Mouse (Mus musculus): ENCODE results near the gene Gfi1b. TPM values are rescaled to one million over a fixed set of nuclear protein-coding genes. Genes with fewer than 3 reads are reported as not detected.
A peak's percentile ranks its signal among the peaks of the same experiment; 100 is the strongest.

Gene Gfi1b
- polyA plus RNA-seq, 1 experiment from 2014 or later: 0.51 TPM

DNA sequence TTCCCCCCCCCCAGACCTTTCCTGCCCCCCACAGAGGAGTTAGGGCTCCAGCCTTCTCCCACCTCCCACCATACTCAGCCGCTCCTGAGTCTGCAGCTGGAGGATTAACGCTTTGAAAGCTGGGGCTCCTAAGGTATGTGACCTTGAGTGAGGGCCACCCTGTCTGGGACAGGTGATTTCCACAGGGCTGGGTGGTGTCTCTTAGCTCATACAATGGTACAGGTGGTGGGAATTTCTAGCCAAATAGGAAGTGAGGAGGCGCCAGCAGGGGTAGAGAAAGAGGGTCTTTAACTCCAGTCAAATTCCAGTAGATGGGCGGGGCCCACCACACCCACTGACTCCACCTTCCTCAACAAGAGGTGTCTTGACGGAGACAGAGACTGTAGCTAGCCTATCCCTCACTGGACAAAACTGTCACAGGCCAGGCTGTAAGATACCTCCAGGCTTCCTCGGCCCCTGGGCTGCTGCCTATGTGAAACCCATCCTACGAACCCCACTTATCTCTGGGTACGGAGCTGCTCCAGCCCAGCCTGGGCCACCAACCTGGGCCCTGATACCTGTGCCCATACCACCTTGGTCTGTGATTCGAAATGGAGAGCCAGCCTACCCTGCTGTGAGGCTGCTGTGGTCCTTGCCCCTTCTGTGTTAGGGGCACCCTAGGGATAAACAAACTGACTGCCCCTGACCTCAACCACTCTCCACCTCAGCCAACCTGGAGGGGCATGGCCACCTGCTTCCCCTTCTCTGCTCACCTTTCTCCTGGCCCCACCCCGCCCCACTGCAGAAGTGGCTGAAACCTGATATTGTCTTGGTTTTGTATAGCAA is 14.2 kb downstream of the Gfi1b start:
- H3K4me1 ChIP-seq (ENCODE audit: insufficient read depth): no peaks in the 10 kb centered on the region
- no peak for TF ChIP-seq CTCF (IDR thresholded peaks at IDR 0.05; ENCODE audit: low read depth)
- H3K9me3 ChIP-seq (ENCODE audit: low read depth, low read length): no peaks in the 10 kb centered on the region
- WGBS: 42% methylated on average over 10 of the region's 10 CpGs
- peak; percentile 31; the same call in 1 of the 2 replicates for ATAC-seq (ENCODE audit: insufficient read depth)
- H3K9ac ChIP-seq: no peak overlapping the region
- H3K4me2 ChIP-seq: no peak overlapping the region
- no peak overlapping the region for H3K27ac ChIP-seq (ENCODE audit: low read depth)
- H3K27me3 ChIP-seq (ENCODE audit: insufficient read depth, low read length): no peaks in the 10 kb centered on the region
- H3K4me3 ChIP-seq (ENCODE audit: low read depth, low read length): no peak overlapping the region
- H3K36me3 ChIP-seq (ENCODE audit: insufficient read depth): no peaks in the 10 kb centered on the region
- no peak for DNase-seq

DNA sequence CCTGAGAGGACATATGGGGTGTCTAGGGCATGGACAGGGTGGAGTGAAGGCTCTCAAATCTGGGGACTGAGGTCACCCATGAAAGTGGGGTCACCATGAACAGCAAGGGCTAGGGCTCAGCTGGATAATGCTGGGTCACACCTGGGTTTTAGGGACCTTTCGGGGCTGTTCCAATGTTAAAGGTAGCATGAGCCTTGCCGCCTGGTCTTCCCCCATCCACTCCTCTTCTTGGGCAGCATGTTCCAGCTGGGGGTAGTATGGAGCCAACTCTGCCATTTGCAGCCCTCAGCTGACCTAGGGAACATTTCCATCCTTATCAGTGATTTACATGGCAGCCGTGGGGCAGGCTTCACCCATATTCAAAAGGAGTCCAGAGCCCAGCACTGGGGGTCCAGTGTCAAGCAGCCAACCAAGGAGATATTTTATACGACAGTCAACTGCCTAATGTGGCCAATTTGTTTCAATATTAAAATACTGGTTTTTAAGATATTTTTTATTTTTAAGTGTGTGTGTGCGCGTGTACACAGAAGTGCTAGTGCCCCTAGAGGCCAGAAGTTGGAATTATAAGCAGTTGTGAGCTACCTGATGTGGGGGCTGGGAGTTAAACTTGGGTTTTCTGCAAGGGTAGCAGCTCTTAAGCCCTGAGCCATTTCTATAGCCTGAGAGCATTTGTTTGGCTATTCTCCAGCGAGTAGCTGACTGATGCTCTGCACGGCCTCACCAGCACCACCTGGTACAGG is 15.0 kb downstream of the Gfi1b start:
- WGBS: 58% methylated on average over 8 of the region's 8 CpGs
- Histone ChIP-seq H3K9me3 (ENCODE audit: low read depth, low read length) (no peaks in the 10 kb centered on the region), H3K36me3 (ENCODE audit: insufficient read depth) (no peaks in the 10 kb centered on the region), H3K4me2 (no peak overlapping the region), H3K9ac (no peak overlapping the region), H3K4me3 (ENCODE audit: low read depth, low read length) (no peak overlapping the region), H3K27ac (ENCODE audit: low read depth) (no peak overlapping the region), H3K4me1 (ENCODE audit: insufficient read depth) (no peaks in the 10 kb centered on the region), H3K27me3 (ENCODE audit: insufficient read depth, low read length) (no peaks in the 10 kb centered on the region)
- TF ChIP-seq CTCF (IDR thresholded peaks at IDR 0.05; ENCODE audit: low read depth): peak; percentile 48
- ATAC-seq (ENCODE audit: insufficient read depth): no peak
- DNase-seq: peak; percentile 47

DNA sequence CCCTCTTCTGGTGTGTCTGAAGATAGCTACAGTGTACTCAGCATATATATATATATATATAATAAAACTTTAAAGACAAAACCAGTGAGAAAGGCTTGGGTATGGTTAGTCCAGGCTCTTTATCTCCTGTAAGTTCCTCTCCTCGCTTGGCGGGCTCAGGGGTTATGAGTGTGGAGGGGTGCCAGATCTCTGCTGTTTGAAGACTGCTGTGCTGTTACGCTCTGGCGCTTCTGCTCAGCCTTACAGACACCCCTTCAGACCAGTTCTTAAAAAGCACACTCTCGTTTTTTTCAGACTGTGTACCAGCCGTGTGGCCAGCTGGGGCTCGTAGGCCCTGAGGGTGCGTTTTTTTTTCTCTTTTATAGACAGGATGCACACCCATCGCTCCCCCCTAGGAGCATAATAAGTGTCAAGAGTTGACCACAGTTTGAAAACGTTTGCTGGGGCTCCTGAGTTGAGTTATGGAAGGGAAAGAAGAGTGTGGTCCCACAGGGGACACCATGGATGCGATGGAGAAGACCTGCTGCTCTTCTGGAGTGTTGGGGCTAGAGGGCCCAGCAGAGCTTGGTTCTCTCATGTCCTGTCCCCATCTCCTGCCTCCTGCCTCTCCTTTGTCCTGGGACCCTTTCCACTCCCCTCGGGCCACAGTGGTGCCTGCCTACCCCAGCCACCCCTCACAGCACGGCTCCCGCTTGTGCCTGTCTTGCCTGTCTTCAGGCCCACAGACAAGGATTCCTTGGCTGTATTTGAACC is 15.8 kb downstream of the Gfi1b start:
- H3K4me2 ChIP-seq: no peak overlapping the region
- no peaks in the 10 kb centered on the region for H3K36me3 ChIP-seq (ENCODE audit: insufficient read depth)
- H3K4me3 ChIP-seq (ENCODE audit: low read depth, low read length): no peak overlapping the region
- no peak for TF ChIP-seq CTCF (IDR thresholded peaks at IDR 0.05; ENCODE audit: low read depth)
- DNase-seq (no peak), ATAC-seq (ENCODE audit: insufficient read depth) (no peak)
- no peaks in the 10 kb centered on the region for H3K27me3 ChIP-seq (ENCODE audit: insufficient read depth, low read length)
- no peak overlapping the region for H3K9ac ChIP-seq
- no peak overlapping the region for H3K27ac ChIP-seq (ENCODE audit: low read depth)
- no peaks in the 10 kb centered on the region for H3K9me3 ChIP-seq (ENCODE audit: low read depth, low read length)
- H3K4me1 ChIP-seq (ENCODE audit: insufficient read depth): no peaks in the 10 kb centered on the region
- WGBS: 63% methylated on average over 14 of the region's 14 CpGs

DNA sequence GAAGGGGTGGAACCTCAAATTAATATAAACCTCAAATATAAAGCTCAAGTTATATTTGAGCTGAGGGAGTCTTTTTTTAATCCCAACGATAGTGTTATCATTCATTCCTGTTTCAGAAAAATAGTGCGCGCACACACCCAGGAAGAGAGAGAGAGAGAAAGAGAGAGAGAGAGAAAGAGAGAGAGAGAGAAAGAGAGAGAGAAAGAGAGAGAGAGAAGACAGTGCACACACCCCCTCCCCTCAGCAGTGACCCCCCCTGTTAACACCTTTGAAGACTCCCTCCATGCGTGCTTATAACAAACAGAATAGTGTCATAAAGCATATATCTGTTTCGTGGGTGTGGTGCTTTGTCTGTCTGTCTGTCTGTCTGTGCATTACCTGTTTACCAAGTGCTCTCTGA is 18.2 kb downstream of the Gfi1b start:
- Histone ChIP-seq H3K9me3 (ENCODE audit: low read depth, low read length) (no peaks in the 10 kb centered on the region), H3K4me3 (ENCODE audit: low read depth, low read length) (no peak overlapping the region), H3K36me3 (ENCODE audit: insufficient read depth) (no peaks in the 10 kb centered on the region), H3K9ac (no peak overlapping the region), H3K4me1 (ENCODE audit: insufficient read depth) (no peaks in the 10 kb centered on the region), H3K27ac (ENCODE audit: low read depth) (no peak overlapping the region), H3K27me3 (ENCODE audit: insufficient read depth, low read length) (no peaks in the 10 kb centered on the region), H3K4me2 (no peak overlapping the region)
- no peak for TF ChIP-seq CTCF (IDR thresholded peaks at IDR 0.05; ENCODE audit: low read depth)
- ATAC-seq (ENCODE audit: insufficient read depth) (no peak), DNase-seq (no peak)
- WGBS: 82% methylated on average over 5 of the region's 5 CpGs

DNA sequence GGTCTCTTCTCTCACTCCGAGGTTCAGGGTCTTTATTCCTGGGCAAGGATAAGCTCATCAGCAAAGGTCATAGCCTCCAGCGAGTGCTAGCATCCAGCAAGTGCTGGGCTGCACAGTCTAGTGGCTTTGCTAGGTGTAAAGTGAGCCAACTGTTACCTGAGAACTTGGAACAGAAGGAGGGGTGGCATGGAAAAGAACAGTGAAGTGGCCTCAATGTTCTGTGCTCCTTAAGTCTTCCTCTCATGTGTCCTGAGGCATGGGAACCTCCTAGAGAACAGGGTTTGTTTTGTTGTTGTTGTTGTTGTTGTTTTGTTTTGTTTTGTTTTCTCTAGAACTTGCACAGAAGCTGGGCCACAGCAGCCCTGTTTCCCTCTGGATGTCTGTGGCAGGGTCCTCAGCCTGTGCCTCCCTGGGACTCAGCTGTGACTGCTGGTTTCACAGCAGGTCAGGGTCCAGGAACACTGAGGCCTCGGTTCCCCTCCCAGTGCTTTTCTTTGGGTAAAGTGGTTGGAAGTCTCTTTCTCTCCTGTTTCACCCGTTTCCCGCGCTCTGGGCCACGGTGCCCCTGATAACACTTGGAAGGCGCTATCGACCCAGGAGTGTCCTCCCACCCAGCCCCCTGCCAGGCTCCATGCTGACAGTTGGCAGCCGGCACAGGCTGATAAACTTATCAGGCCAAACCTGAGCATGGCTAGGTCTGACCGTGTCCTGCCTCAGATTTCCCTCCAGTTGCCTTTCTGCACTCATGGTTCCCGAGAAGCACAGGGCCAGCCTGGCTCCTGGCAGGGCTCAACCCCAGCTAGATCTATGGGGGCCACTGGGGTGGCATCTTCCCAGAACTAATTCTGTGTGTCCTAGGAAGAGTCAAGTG is 19.8 kb downstream of the Gfi1b start:
- Histone ChIP-seq H3K27me3 (ENCODE audit: insufficient read depth, low read length) (no peaks in the 10 kb centered on the region), H3K4me1 (ENCODE audit: insufficient read depth) (no peaks in the 10 kb centered on the region), H3K4me3 (ENCODE audit: low read depth, low read length) (no peak overlapping the region), H3K9ac (no peak overlapping the region), H3K36me3 (ENCODE audit: insufficient read depth) (no peaks in the 10 kb centered on the region), H3K27ac (ENCODE audit: low read depth) (no peak overlapping the region), H3K9me3 (ENCODE audit: low read depth, low read length) (no peaks in the 10 kb centered on the region), H3K4me2 (no peak overlapping the region)
- 41% methylated on average over 12 of the region's 12 CpGs for WGBS
- no peak for TF ChIP-seq CTCF (IDR thresholded peaks at IDR 0.05; ENCODE audit: low read depth)
- DNase-seq: no peak
- peak; percentile 41; the same call in 1 of the 2 replicates for ATAC-seq (ENCODE audit: insufficient read depth)

DNA sequence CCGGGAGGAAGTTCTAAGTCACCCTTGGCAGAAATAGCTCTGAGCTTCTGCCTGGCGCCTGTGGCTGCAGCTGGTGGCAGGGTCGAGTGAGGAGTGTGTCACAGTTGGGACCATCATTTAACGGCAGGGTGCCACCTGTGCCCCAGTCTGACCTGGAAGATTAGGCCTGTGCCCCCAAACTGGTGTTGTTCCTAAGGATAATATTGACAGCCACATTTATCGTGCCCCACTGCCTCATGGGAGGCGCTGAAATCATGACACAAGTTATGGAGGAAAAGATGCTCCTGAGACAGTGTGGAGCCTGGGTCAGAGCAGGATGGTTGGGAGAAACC is 22.2 kb downstream of the Gfi1b start:
- H3K27ac ChIP-seq (ENCODE audit: low read depth): no peak overlapping the region
- no peak overlapping the region for H3K4me2 ChIP-seq
- H3K36me3 ChIP-seq (ENCODE audit: insufficient read depth): no peaks in the 10 kb centered on the region
- WGBS: 59% methylated on average over 6 of the region's 6 CpGs
- no peak overlapping the region for H3K4me3 ChIP-seq (ENCODE audit: low read depth, low read length)
- ATAC-seq (ENCODE audit: insufficient read depth) (no peak), DNase-seq (no peak)
- H3K9me3 ChIP-seq (ENCODE audit: low read depth, low read length): no peaks in the 10 kb centered on the region
- TF ChIP-seq CTCF (IDR thresholded peaks at IDR 0.05; ENCODE audit: low read depth): no peak
- H3K9ac ChIP-seq: no peak overlapping the region
- no peaks in the 10 kb centered on the region for H3K4me1 ChIP-seq (ENCODE audit: insufficient read depth)
- H3K27me3 ChIP-seq (ENCODE audit: insufficient read depth, low read length): no peaks in the 10 kb centered on the region

Data from lung, embryonic 14.5 days (tissue).